Mouse (Mus musculus) limb, embryonic 11.5 days (tissue): ENCODE results near the gene Gsg1l2. TPM values are rescaled to one million over a fixed set of nuclear protein-coding genes. Genes with fewer than 3 reads are reported as not detected.

Source experiments
- ATAC-seq: fragments of 200-750 bp; cut with Nextera tagmentation; 2 replicates; pipeline ENCODE4 v1.8.0; 2017; ENCODE audit warnings: low read depth; ENCODE audit not compliant: insufficient number of reproducible peaks, low FRiP score, low TSS enrichment
- DNase-seq: peaks from one replicate; pipeline ENCODE4 v3.0.0-alpha.2; 2015; ENCODE audit warnings: low spot score
- H3K27ac ChIP-seq: fragments of 300-500 bp; sonication (generic); replicated peaks from 2 replicates; pipeline ENCODE4 v1.5.1; 2014; ENCODE audit warnings: low read depth, mild to moderate bottlenecking, low read length
- H3K27me3 ChIP-seq: fragments of 300-500 bp; sonication (generic); 2 replicates; pipeline ENCODE4 v1.6.1; 2014; ENCODE audit warnings: mild to moderate bottlenecking, low read length, mixed read lengths; ENCODE audit not compliant: control insufficient read depth, insufficient read depth
- H3K36me3 ChIP-seq: fragments of 300-500 bp; sonication (generic); 2 replicates; pipeline ENCODE4 v1.6.1; 2014; ENCODE audit warnings: mild to moderate bottlenecking, low read length, moderate library complexity, mixed read lengths; ENCODE audit not compliant: control insufficient read depth, insufficient read depth
- H3K4me1 ChIP-seq: fragments of 300-500 bp; sonication (generic); 2 replicates; pipeline ENCODE4 v1.6.1; 2014; ENCODE audit warnings: low read length, mixed read lengths; ENCODE audit not compliant: control insufficient read depth, insufficient read depth
- H3K4me2 ChIP-seq: fragments of 300-500 bp; sonication (generic); 2 replicates; pipeline ENCODE4 v1.6.1; 2014; ENCODE audit warnings: low read depth, mild to moderate bottlenecking, moderate library complexity; ENCODE audit not compliant: severe bottlenecking
- H3K4me3 ChIP-seq: fragments of 300-500 bp; sonication (generic); 2 replicates; pipeline ENCODE4 v1.5.1; 2014; ENCODE audit warnings: low read depth, low read length
- H3K9ac ChIP-seq: fragments of 300-500 bp; sonication (generic); 2 replicates; pipeline ENCODE4 v1.6.1; 2014; ENCODE audit warnings: mild to moderate bottlenecking, low read length
- H3K9me3 ChIP-seq: fragments of 300-500 bp; sonication (generic); 2 replicates; pipeline ENCODE4 v1.6.1; 2016; ENCODE audit warnings: low read length; ENCODE audit not compliant: control insufficient read depth
- WGBS: fragments of 180-500 bp; shearing (Covaris S2); extraction: QIAGEN DNeasy Blood & Tissue Kit; methylation state at CpG from one replicate; pipeline ENCODE4 v1.1.7; 2014; 5-methylcytosine and 5-hydroxymethylcytosine counted together
- polyA plus RNA-seq: library from polyadenylated mRNA; unstranded; fragments of >200 nt; fragmentation: Nextera tagmentation; extraction: Ambion mirVana; gene quantifications from 2 replicates; pipeline ENCODE4 v1.2.1, GENCODE M21; 2014

Gene Gsg1l2
- not detected in 2 replicates for polyA plus RNA-seq

- Histone ChIP-seq H3K9ac (no peak within 1 kb of the TSS), H3K4me3 (no peak within 1 kb of the TSS), H3K4me1 (no peaks in the 10 kb centered on the region), H3K9me3 (no peaks in the 10 kb centered on the region), H3K27ac (no peak within 1 kb of the TSS), H3K36me3 (no peaks in the 10 kb centered on the region), H3K27me3 (no peaks in the 10 kb centered on the region), H3K4me2 (no peak within 1 kb of the TSS)
- ATAC-seq (no peak), DNase-seq (no peak)
- 82% methylated on average over 12 of the region's 12 CpGs for WGBS
Measured at GRCm38 (mm10) chr11:67774379-67774778, at the start of gene Gsg1l2. Gene Gsg1l2 (plus strand): TSS chr11:67774608.

GRCm38 (mm10) chr11:67727095-67727494, 47.3 kb upstream of the Gsg1l2 start:
- DNase-seq (no peak), ATAC-seq (no peak)
- Histone ChIP-seq H3K9ac (no peak overlapping the region), H3K4me1 (no peaks in the 10 kb centered on the region), H3K27ac (no peak overlapping the region), H3K27me3 (no peaks in the 10 kb centered on the region), H3K36me3 (no peaks in the 10 kb centered on the region), H3K4me2 (no peak overlapping the region), H3K4me3 (no peak overlapping the region), H3K9me3 (no peaks in the 10 kb centered on the region)
- WGBS = 83% methylated on average over 6 of the region's 6 CpGs

DNA sequence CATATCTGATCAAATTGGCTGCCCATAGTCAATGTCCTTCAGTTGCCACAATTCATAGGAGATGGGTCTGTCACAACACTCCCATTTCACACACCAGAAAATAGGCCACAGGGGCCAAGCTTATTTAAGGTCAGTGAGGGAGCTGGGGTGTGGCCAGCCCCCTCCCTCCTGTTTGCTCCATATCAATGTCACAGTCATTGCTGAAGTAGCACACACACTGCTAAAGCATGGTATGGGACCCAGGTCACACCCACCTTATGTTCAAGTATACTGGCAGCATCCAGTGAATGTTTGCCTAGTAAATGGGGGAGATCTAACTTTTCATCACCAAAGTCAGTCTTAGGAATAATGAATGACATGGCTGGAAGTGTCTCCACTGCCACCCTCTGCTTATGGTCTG, 45.7 kb upstream of the Gsg1l2 start:
- ATAC-seq = no peak
- no peak overlapping the region for H3K4me3 ChIP-seq
- H3K27ac ChIP-seq = no peak overlapping the region
- no peaks in the 10 kb centered on the region for H3K4me1 ChIP-seq
- no peaks in the 10 kb centered on the region for H3K9me3 ChIP-seq
- DNase-seq = no peak
- H3K9ac ChIP-seq = no peak overlapping the region
- no peaks in the 10 kb centered on the region for H3K27me3 ChIP-seq
- no peaks in the 10 kb centered on the region for H3K36me3 ChIP-seq
- no peak overlapping the region for H3K4me2 ChIP-seq

GRCm38 (mm10) chr11:67731056-67731455, 43.4 kb upstream of the Gsg1l2 start:
- H3K9ac ChIP-seq = no peak overlapping the region
- H3K9me3 ChIP-seq = no peaks in the 10 kb centered on the region
- no peaks in the 10 kb centered on the region for H3K4me1 ChIP-seq
- DNase-seq (no peak), ATAC-seq (no peak)
- no peak overlapping the region for H3K27ac ChIP-seq
- H3K4me2 ChIP-seq = no peak overlapping the region
- no peak overlapping the region for H3K4me3 ChIP-seq
- H3K27me3 ChIP-seq = no peaks in the 10 kb centered on the region
- 94% methylated on average over 2 of the region's 2 CpGs for WGBS
- H3K36me3 ChIP-seq = no peaks in the 10 kb centered on the region

- Histone ChIP-seq H3K36me3 (no peaks in the 10 kb centered on the region), H3K9ac (no peak overlapping the region), H3K27ac (no peak overlapping the region), H3K4me2 (no peak overlapping the region), H3K9me3 (no peaks in the 10 kb centered on the region), H3K27me3 (no peaks in the 10 kb centered on the region), H3K4me1 (no peaks in the 10 kb centered on the region), H3K4me3 (no peak overlapping the region)
- WGBS = 59% methylated on average over 1 of the region's 1 CpGs
- no peak for DNase-seq
- ATAC-seq = no peak
Measured at GRCm38 (mm10) chr11:67733726-67734125, 40.7 kb upstream of the Gsg1l2 start.

GRCm38 (mm10) chr11:67734597-67734996, 39.8 kb upstream of the Gsg1l2 start:
- DNase-seq (no peak), ATAC-seq (no peak)
- 77% methylated on average over 3 of the region's 3 CpGs for WGBS
- Histone ChIP-seq H3K4me1 (no peaks in the 10 kb centered on the region), H3K27ac (no peak overlapping the region), H3K9ac (no peak overlapping the region), H3K9me3 (no peaks in the 10 kb centered on the region), H3K4me3 (no peak overlapping the region), H3K27me3 (no peaks in the 10 kb centered on the region), H3K36me3 (no peaks in the 10 kb centered on the region), H3K4me2 (no peak overlapping the region)

DNA sequence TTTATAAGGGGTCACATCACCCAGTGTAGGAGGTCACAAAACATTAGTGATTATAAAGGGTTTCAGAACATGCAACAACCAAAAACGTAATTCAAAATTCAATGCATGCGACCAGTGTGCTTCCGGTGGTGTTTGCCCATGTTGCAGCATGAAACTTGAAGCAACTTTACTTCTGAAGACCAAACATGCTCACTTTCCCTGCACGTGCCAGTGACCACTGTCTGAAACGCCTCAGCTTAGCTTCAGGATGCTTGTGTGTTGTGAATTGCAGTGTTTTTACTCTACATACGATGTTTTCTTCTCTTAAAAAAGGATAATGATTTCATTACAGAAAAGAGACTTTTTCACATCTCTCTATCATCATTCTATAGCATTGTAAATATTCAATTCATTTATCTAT, 36.1 kb upstream of the Gsg1l2 start:
- Histone ChIP-seq H3K4me1 (no peaks in the 10 kb centered on the region), H3K36me3 (no peaks in the 10 kb centered on the region)

GRCm38 (mm10) chr11:67738846-67739490, 35.4 kb upstream of the Gsg1l2 start:
- ATAC-seq (no peak), DNase-seq (no peak)
- Histone ChIP-seq H3K4me2 (no peak overlapping the region), H3K9me3 (no peaks in the 10 kb centered on the region), H3K27me3 (no peaks in the 10 kb centered on the region), H3K4me3 (no peak overlapping the region), H3K4me1 (no peaks in the 10 kb centered on the region), H3K36me3 (no peaks in the 10 kb centered on the region), H3K9ac (no peak overlapping the region), H3K27ac (no peak overlapping the region)
- 78% methylated on average over 5 of the region's 5 CpGs for WGBS

More for the DNA sequence above, 36.1 kb upstream of the Gsg1l2 start:
- H3K9ac ChIP-seq = no peak overlapping the region
- no peak for DNase-seq
- H3K4me2 ChIP-seq = no peak overlapping the region
- no peak overlapping the region for H3K4me3 ChIP-seq
- no peaks in the 10 kb centered on the region for H3K27me3 ChIP-seq
- H3K9me3 ChIP-seq = no peaks in the 10 kb centered on the region
- WGBS = 81% methylated on average over 6 of the region's 6 CpGs
- ATAC-seq = no peak
- H3K27ac ChIP-seq = no peak overlapping the region

DNA sequence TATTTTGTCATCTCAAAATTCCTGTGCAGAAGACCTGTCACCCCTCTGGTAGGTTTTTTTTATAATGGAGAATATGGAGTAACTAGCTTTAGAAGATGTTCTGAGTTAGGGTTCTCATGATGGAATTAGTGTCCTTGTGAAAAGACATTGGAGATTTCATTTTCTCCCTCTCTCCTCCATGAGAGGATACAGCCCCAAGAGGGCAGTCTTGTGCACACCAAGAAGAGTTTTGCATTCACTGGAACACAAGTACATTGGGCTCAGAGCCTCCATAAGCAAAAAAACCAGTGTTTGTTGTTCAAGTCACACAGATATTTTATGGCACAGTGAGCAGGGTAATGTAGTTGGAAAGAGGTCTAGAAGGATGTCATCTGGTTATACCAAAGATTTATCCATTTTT, 32.8 kb upstream of the Gsg1l2 start:
- no peaks in the 10 kb centered on the region for H3K27me3 ChIP-seq
- no peak for ATAC-seq

More for the DNA sequence above, 32.8 kb upstream of the Gsg1l2 start:
- no peak overlapping the region for H3K4me2 ChIP-seq
- DNase-seq = no peak
- no peak overlapping the region for H3K27ac ChIP-seq
- no peaks in the 10 kb centered on the region for H3K4me1 ChIP-seq
- no peaks in the 10 kb centered on the region for H3K36me3 ChIP-seq
- H3K4me3 ChIP-seq = no peak overlapping the region
- no peak overlapping the region for H3K9ac ChIP-seq
- no peaks in the 10 kb centered on the region for H3K9me3 ChIP-seq
